Mouse (Mus musculus) hindbrain, embryonic 15.5 days (tissue): Measurements from ENCODE around the gene Gm20388. TPM values are rescaled to one million over a fixed set of nuclear protein-coding genes. Genes with fewer than 3 reads are reported as not detected.
A peak's percentile ranks its signal among the peaks of the same experiment; 100 is the strongest.

Experiments used
- ATAC-seq: fragments of 200-750 bp; cut with Nextera tagmentation; 2 replicates; pipeline ENCODE4 v1.8.0; 2017; ENCODE audit warnings: low read depth, moderate number of reproducible peaks, moderate TSS enrichment; ENCODE audit not compliant: low FRiP score
- H3K27ac ChIP-seq: fragments of 300-500 bp; sonication (generic); replicated peaks from 2 replicates; pipeline ENCODE4 v1.5.1; 2015; ENCODE audit warnings: mild to moderate bottlenecking, inconsistent platforms
- H3K27me3 ChIP-seq: fragments of 300-500 bp; sonication (generic); 2 replicates; pipeline ENCODE4 v1.6.1; 2015; ENCODE audit warnings: control low read depth, inconsistent platforms
- H3K36me3 ChIP-seq: fragments of 300-500 bp; sonication (generic); 2 replicates; pipeline ENCODE4 v1.6.1; 2015; ENCODE audit warnings: control low read depth, inconsistent platforms
- H3K4me1 ChIP-seq: fragments of 300-500 bp; sonication (generic); replicated peaks from 2 replicates; pipeline ENCODE4 v1.6.1; 2015; ENCODE audit warnings: control low read depth, inconsistent platforms
- H3K4me2 ChIP-seq: fragments of 300-500 bp; sonication (generic); 2 replicates; pipeline ENCODE4 v1.6.1; 2015; ENCODE audit warnings: moderate library complexity, mild to moderate bottlenecking, inconsistent platforms
- H3K4me3 ChIP-seq: fragments of 300-500 bp; sonication (generic); 2 replicates; pipeline ENCODE4 v1.5.1; 2015; ENCODE audit warnings: mild to moderate bottlenecking, inconsistent platforms
- H3K9ac ChIP-seq: fragments of 300-500 bp; sonication (generic); 2 replicates; pipeline ENCODE4 v1.6.1; 2015; ENCODE audit warnings: inconsistent platforms
- H3K9me3 ChIP-seq: fragments of 300-500 bp; sonication (generic); 2 replicates; pipeline ENCODE4 v1.6.1; 2016; ENCODE audit warnings: control low read depth, inconsistent platforms
- whole genome bisulfite sequencing: fragments of 180-500 bp; shearing (Covaris S2); methylation state at CpG from one replicate; pipeline ENCODE4 v1.1.7; 2015; 5-methylcytosine and 5-hydroxymethylcytosine counted together
- polyA plus RNA-seq: library from polyadenylated mRNA; unstranded; fragments of >200 nt; fragmentation: Nextera tagmentation; extraction: Ambion mirVana; gene quantifications from 2 replicates; pipeline ENCODE4 v1.2.1, GENCODE M21; 2015

Gene Gm20388
- polyA plus RNA-seq, 1 experiment from 2014 or later, result 5.4 TPM

DNA sequence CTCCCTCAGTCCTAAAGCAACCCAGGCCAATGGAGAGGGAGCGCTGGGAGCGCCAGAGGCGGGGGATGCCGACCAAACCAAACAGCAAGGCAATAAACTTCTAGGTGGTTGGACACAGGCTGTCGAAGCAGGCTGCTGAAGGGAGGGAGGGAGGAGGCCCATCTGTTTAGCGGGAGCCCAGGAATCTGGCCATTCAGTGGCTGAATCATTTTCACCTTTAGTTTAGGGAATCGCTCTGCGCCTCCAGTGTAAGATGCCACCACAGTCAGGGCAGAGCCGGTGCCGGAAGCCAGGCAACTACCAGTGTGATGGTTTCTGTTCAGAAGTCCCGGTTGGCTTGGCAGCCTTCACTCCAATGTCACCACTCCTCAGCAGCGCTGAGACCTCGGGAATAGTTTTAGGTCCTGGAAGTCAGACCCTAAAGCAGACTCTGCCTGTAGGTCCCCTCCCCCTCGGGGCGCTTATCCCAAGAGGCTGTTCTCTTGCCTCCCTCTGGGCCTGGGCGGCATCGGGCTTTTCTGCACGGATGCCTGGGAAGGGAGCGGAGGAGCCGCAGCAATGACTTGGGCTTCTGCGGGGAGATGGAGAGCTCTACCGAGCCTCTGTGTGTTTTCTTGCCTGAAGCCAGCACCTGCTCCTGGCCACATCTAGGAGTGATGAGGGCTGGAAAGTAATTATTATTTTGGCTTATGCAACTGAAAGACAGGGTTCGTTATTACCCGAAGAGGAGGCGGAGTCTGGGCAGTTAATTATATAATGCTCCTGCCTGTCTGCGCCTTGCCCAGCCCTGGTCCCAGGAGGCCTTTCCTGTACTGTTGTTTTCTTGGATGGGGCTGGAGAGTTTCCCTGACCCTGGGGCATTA is 1821.1 kb downstream of the Gm20388 start:
- no peak for ATAC-seq
- peak overlapping the region; percentile 94 for H3K4me3 ChIP-seq
- WGBS, result 4% methylated on average over 26 of the region's 26 CpGs
- peaks cover 38% of the 10 kb centered on the region for H3K4me1 ChIP-seq
- peak overlapping the region; percentile 76 for H3K27ac ChIP-seq
- H3K36me3 ChIP-seq, result no peaks in the 10 kb centered on the region
- H3K4me2 ChIP-seq, result peak overlapping the region; percentile 90
- peak overlapping the region; percentile 81 for H3K9ac ChIP-seq
- no peaks in the 10 kb centered on the region for H3K9me3 ChIP-seq
- H3K27me3 ChIP-seq, result peaks cover 5% of the 10 kb centered on the region; the same call in 1 of the 2 replicates

DNA sequence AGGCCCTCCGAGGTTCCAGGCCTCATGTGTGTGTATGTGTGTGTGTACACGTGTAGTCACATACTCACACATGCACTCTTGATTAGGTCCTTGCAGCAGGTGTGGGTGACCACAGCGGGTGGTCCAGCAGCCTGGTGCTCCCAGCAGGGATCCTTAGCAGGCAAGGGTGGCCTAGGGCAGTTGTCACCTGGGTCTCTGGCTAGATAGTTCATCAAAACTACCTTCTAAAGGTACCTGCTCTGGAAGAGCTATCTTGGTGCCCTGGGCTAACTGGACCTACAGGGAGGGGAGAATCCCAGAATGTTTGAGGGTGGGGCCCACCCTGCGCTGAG is 1821.7 kb downstream of the Gm20388 start:
- H3K9ac ChIP-seq, result peak overlapping the region; percentile 81
- 50% methylated on average over 4 of the region's 4 CpGs for WGBS
- no peaks in the 10 kb centered on the region for H3K9me3 ChIP-seq
- H3K4me3 ChIP-seq, result peak overlapping the region; percentile 94
- H3K27me3 ChIP-seq, result peaks cover 5% of the 10 kb centered on the region; the same call in 1 of the 2 replicates
- peaks cover 38% of the 10 kb centered on the region for H3K4me1 ChIP-seq
- peak overlapping the region; percentile 90 for H3K4me2 ChIP-seq
- H3K27ac ChIP-seq, result no peak overlapping the region
- ATAC-seq, result no peak
- no peaks in the 10 kb centered on the region for H3K36me3 ChIP-seq

DNA sequence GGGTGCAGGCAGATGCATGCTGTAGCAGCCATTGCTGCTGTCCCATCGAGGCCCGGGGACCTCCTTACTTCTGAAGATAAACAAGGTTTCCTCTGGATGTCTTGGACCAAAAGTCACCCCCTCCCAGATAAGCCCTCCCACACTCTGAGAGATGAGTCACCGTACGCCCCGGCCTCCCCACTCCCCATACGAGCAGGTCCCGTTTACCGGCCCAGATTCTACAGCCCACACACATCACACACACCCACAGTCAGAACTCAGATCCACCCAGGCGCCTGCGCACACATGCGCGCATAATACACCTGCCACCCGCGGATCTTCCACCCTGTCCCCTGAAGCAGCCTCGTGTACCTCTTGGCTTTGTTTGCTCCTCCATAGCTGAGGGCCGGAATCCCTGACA is 1823.6 kb downstream of the Gm20388 start:
- no peak overlapping the region for H3K27ac ChIP-seq
- H3K4me1 ChIP-seq, result peaks cover 36% of the 10 kb centered on the region
- WGBS, result 92% methylated on average over 16 of the region's 16 CpGs
- H3K9me3 ChIP-seq, result no peaks in the 10 kb centered on the region
- H3K4me2 ChIP-seq, result no peak overlapping the region
- no peak overlapping the region for H3K9ac ChIP-seq
- H3K36me3 ChIP-seq, result no peaks in the 10 kb centered on the region
- H3K27me3 ChIP-seq, result no peaks in the 10 kb centered on the region
- no peak for ATAC-seq
- no peak overlapping the region for H3K4me3 ChIP-seq

DNA sequence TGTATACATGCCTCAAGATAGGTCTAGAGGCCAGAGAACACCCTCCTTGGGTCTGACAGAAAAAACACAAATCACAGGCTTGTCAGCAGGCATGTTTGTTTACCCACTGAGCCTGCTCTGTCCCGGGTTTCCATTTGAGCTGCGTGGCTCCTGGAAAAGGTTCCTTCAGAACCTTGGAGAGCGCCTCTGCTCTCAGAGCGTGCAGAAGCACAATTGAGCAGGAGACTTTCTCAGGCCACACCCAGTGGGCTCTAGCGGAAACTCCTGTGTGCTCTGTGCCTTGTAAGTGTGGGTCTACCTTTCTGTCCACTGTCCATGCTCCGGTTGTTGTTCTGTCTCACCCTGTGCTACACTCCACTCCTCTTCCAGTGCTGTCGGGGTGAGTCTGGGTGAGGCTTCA is 1825.6 kb downstream of the Gm20388 start:
- H3K27ac ChIP-seq, result no peak overlapping the region
- H3K4me1 ChIP-seq, result peaks cover 30% of the 10 kb centered on the region
- H3K9ac ChIP-seq, result no peak overlapping the region
- H3K4me2 ChIP-seq, result no peak overlapping the region
- H3K9me3 ChIP-seq, result no peaks in the 10 kb centered on the region
- ATAC-seq, result no peak
- H3K27me3 ChIP-seq, result no peaks in the 10 kb centered on the region
- no peaks in the 10 kb centered on the region for H3K36me3 ChIP-seq
- no peak overlapping the region for H3K4me3 ChIP-seq
- WGBS, result 18% methylated on average over 7 of the region's 7 CpGs

DNA sequence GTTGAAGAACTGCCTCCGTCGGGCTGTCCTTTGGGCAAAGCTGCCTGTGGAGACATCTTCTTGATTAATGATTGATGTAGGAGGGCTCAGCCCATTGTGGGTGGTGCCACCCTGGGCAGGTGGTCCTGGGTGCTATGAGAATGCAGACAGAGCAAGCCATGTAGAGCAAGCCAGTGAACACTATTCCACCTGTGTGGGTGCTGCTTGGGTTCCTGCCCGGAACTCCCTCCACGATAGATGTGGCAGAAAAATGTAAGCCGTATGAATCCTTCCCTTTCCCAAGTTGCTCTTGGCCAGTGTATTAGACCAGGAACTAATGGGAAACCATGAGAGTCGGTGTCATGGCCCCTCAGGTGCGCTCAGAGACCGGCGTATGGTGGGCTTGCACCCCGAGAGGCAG is 1830.1 kb downstream of the Gm20388 start:
- no peaks in the 10 kb centered on the region for H3K36me3 ChIP-seq
- H3K27me3 ChIP-seq, result no peaks in the 10 kb centered on the region
- 0 out of 2 replicates have a peak, but pooled peaks cover 5% of the 10 kb centered on the region for H3K4me1 ChIP-seq
- ATAC-seq, result no peak
- no peak overlapping the region for H3K4me3 ChIP-seq
- 87% methylated on average over 10 of the region's 10 CpGs for WGBS
- H3K9me3 ChIP-seq, result no peaks in the 10 kb centered on the region
- no peak overlapping the region for H3K27ac ChIP-seq
- no peak overlapping the region for H3K9ac ChIP-seq
- no peak overlapping the region for H3K4me2 ChIP-seq

DNA sequence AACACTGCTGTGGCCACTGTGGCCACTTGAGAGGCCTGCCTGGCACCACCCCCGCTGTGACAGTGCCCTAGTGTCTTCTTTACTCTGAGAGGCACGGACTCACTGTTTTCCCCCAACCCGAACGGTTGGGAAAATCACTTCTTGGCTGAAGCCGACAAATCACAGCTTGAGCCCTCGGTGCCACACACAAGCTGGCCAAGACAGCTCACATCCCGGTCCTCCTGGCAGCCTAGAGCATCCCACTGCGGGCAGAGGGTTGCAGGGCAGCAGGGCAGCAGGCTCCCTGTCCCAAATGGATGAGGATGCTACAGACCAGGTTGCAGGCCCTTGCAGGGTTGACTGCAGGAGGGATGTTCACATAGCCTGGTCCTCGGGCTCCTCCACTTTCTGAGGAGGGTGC is 1838.9 kb downstream of the Gm20388 start:
- ATAC-seq, result no peak
- 75% methylated on average over 9 of the region's 9 CpGs for WGBS
- Histone ChIP-seq H3K4me3 (no peak overlapping the region), H3K4me1 (no peaks in the 10 kb centered on the region), H3K9ac (no peak overlapping the region), H3K9me3 (no peaks in the 10 kb centered on the region), H3K4me2 (no peak overlapping the region), H3K36me3 (peaks cover 9% of the 10 kb centered on the region; the same call in 1 of the 2 replicates), H3K27ac (no peak overlapping the region), H3K27me3 (no peaks in the 10 kb centered on the region)

DNA sequence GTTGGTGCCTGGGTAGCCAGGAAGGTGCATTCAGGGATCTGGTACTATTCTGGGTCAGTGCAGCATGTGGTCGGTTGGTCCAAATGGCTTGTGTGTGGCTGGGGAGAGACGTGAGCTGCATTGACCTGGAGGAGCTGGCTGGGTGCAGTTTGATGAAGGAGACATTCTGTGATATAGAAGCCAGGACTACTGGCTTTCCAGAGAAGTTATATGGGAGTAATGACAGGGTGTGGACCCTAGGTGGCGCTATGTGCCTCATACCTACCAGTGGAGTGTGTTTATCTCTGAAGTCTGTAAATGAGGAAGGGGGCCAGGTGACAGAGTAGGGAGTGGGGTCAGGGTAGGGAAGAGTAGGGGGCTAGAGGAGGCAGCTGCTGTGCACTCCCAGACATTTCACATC is 1839.9 kb downstream of the Gm20388 start:
- Histone ChIP-seq H3K36me3 (peaks cover 9% of the 10 kb centered on the region; the same call in 1 of the 2 replicates), H3K4me1 (no peaks in the 10 kb centered on the region), H3K27ac (no peak overlapping the region), H3K9ac (no peak overlapping the region), H3K4me3 (no peak overlapping the region), H3K9me3 (no peaks in the 10 kb centered on the region), H3K4me2 (no peak overlapping the region), H3K27me3 (no peaks in the 10 kb centered on the region)
- no peak for ATAC-seq
- 49% methylated on average over 3 of the region's 3 CpGs for WGBS

DNA sequence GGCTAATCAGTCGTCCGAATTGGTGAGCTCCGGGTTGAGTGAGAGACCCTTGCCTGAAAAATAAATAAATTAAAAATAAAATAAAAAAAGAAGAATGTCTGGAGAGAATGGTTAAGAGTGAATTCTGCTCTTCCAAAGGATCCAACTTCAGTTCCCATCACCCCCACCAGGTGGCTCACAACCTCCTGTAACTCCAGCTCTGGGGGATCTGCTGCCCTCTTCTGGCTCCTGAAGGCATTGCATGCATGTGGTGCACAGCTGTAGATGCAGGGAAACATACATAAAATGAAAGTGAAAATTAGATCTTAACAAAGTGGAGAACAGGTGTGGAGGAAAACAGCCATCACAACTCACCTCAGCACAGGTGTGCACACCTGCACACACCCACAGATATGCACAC is 1840.8 kb downstream of the Gm20388 start:
- no peak overlapping the region for H3K9ac ChIP-seq
- no peak overlapping the region for H3K27ac ChIP-seq
- H3K36me3 ChIP-seq, result peaks cover 9% of the 10 kb centered on the region; the same call in 1 of the 2 replicates
- ATAC-seq, result no peak
- H3K27me3 ChIP-seq, result no peaks in the 10 kb centered on the region
- H3K4me2 ChIP-seq, result no peak overlapping the region
- WGBS, result 24% methylated on average over 3 of the region's 3 CpGs
- H3K4me3 ChIP-seq, result no peak overlapping the region
- H3K9me3 ChIP-seq, result no peaks in the 10 kb centered on the region
- H3K4me1 ChIP-seq, result no peaks in the 10 kb centered on the region

DNA sequence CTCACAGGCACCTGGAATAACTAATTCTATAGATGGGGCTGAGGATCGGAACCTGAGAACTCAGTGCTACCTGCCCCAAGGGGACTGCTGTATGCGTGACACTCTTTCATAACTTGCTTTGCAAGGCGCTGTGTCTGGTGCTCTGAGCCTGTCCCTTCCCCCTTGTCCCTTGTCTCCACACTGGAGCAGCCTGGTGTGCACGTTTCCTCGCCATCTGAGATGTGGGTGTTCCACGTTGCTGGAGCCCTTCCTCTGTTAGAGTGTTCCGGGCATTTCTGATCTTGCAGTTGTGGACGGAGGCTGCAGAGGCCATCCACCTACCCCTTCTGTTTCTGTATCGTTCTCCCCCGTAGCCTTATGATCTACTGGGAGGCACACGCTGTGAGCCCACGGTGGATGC is 1847.8 kb downstream of the Gm20388 start:
- Histone ChIP-seq H3K9me3 (no peaks in the 10 kb centered on the region), H3K4me2 (no peak overlapping the region), H3K4me1 (peaks cover 6% of the 10 kb centered on the region; the same call in 1 of the 2 replicates), H3K36me3 (peaks cover 7% of the 10 kb centered on the region; the same call in 1 of the 2 replicates), H3K27ac (no peak overlapping the region), H3K27me3 (no peaks in the 10 kb centered on the region), H3K4me3 (no peak overlapping the region), H3K9ac (no peak overlapping the region)
- 76% methylated on average over 12 of the region's 12 CpGs for WGBS
- no peak for ATAC-seq

DNA sequence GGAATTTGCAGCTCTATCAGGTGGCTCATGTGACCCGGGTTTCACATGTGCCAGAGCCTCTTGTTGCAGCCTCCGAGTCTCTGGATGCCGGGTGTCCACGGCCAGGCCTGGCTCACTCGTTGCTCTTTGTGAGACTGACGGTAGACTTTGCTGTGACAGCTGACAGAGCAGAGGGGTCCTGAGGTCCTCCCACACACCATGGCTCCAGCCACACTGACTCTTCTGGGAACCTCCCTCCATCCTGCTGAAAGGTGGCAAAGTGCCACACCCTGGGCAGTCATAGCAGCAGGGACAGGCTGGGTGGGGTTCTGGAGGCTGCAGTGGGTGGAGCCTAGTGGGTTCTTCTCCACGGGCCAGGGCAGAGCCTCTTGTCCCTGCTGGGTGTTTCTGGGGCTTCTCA is 1849.8 kb downstream of the Gm20388 start:
- Histone ChIP-seq H3K4me1 (peaks cover 8% of the 10 kb centered on the region; the same call in 1 of the 2 replicates), H3K9me3 (no peaks in the 10 kb centered on the region)

DNA sequence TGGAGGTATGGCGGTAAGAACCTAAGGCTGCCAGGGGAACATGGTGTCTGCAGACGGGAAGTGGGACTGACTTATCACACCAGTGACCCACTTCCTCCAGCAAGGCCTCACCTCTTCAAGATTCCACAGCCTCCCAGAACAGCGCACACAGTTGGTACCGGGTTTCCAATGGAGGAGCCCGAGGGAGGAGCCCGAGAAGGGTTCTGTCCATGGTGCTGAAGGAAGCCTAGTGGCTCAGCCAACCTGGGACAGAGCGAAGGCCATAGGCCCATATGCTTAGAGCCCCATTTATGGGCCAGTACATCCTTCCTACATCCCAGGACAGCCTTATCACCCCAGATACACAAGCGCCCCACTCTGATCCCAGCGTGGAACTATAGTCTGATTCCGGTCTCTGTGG is 1850.8 kb downstream of the Gm20388 start:
- Histone ChIP-seq H3K36me3 (no peaks in the 10 kb centered on the region), H3K9ac (no peak overlapping the region), H3K4me3 (no peak overlapping the region), H3K27ac (no peak overlapping the region), H3K9me3 (no peaks in the 10 kb centered on the region), H3K4me1 (peaks cover 8% of the 10 kb centered on the region; the same call in 1 of the 2 replicates), H3K27me3 (no peaks in the 10 kb centered on the region), H3K4me2 (no peak overlapping the region)
- no peak for ATAC-seq
- WGBS, result 42% methylated on average over 10 of the region's 10 CpGs

More for the DNA sequence above, 1849.8 kb downstream of the Gm20388 start:
- no peak overlapping the region for H3K27ac ChIP-seq
- H3K4me3 ChIP-seq, result no peak overlapping the region
- H3K36me3 ChIP-seq, result no peaks in the 10 kb centered on the region
- no peak for ATAC-seq
- WGBS, result 74% methylated on average over 7 of the region's 7 CpGs
- no peak overlapping the region for H3K4me2 ChIP-seq
- H3K9ac ChIP-seq, result no peak overlapping the region
- H3K27me3 ChIP-seq, result no peaks in the 10 kb centered on the region

DNA sequence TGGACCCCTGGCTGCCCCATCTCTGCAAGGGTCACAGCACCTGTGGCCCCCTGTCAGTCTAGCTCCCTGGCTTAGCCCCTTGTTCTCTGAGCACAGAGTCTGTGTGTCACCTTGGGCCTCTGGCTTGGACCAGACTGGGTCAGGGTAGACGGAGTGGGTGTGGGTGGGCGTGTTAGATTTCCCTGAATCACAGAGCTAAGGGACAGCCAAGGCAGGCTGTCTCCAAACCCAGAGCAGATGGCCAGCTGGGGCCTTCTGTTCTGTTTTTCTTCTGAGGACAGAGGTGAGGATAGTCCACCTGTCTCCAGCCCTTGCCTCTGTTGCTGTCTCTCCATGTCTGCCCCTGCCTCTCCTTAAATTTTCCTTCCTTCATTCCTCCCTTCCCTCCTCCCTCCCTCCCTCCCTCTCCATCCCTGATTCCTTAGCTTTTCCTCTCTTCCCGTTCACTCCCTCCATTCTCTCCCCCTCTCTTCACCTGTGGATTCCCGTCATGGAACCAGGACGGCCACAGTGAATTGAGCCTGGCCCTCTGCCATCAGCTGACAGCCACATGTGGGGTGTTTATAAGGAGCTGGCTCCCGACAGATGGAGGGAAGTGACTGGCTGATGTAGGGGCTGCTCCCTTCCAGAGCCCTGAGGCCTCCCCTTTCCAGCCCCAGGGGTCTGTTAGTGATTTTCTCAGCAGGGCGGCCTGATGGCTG is 1852.5 kb downstream of the Gm20388 start:
- Histone ChIP-seq H3K27ac (no peak overlapping the region), H3K4me2 (no peak overlapping the region), H3K27me3 (no peaks in the 10 kb centered on the region), H3K9ac (no peak overlapping the region), H3K4me3 (no peak overlapping the region), H3K4me1 (peaks cover 8% of the 10 kb centered on the region; the same call in 1 of the 2 replicates), H3K9me3 (no peaks in the 10 kb centered on the region), H3K36me3 (no peaks in the 10 kb centered on the region)
- ATAC-seq, result no peak
- 31% methylated on average over 7 of the region's 7 CpGs for WGBS
